Mouse (Mus musculus) megakaryocyte, embryonic 14.5 days (primary cell): ENCODE data around the gene Tprgl.

Source experiments
- FLI1 ChIP-seq: IDR thresholded peaks from 2 replicates; pipeline ENCODE4 v1.6.1; 2012; ENCODE audit warnings: low read length, inconsistent platforms, mixed read lengths
- GATA1 ChIP-seq: IDR thresholded peaks from 3 replicates; pipeline ENCODE4 v1.6.1; 2012; ENCODE audit warnings: mixed read lengths, low read length, inconsistent platforms, borderline replicate concordance

GRCm38 (mm10) chr4:154134803-154135202, 25.7 kb downstream of the Tprgl start:
- no peak for TF ChIP-seq GATA1
- no peak for TF ChIP-seq FLI1
